Mouse (Mus musculus): ENCODE data around the gene Abcc4. TPM values are rescaled to one million over a fixed set of nuclear protein-coding genes. Genes with fewer than 3 reads are reported as not detected.

The Abcc4 gene
- polyA plus RNA-seq, 1 experiment from 2014 or later = 1.6 TPM

DNA sequence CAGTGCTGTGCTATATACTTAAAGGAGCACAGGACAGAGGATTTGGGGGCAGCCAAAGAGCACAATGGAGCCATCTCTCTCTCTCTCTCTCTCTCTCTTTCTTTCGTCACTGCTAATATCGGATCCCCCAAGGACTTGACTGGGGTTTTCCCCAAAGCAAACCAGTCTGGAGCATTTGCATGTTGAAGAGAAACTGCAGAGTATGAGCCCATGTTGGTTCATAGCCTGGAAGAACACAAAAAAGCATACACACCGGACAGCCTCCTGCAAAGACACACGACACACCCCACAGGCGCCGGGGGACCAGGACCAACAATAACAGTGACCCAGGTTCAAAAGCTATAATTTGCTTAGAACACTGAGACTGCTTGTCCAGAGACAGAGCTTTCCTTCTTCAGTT lies 14.1 kb downstream of the Abcc4 start:
- Histone ChIP-seq H3K36me3 (no peaks in the 10 kb centered on the region), H3K4me3 (replicated peaks) (no peak overlapping the region), H3K27ac (no peak overlapping the region), H3K9me3 (no peaks in the 10 kb centered on the region), H3K27me3 (no peaks in the 10 kb centered on the region), H3K4me2 (replicated peaks) (no peak overlapping the region), H3K4me1 (replicated peaks) (peaks cover 11% of the 10 kb centered on the region), H3K9ac (replicated peaks) (no peak overlapping the region)
- ATAC-seq = no peak
- 79% methylated on average over 6 of the region's 6 CpGs for WGBS

DNA sequence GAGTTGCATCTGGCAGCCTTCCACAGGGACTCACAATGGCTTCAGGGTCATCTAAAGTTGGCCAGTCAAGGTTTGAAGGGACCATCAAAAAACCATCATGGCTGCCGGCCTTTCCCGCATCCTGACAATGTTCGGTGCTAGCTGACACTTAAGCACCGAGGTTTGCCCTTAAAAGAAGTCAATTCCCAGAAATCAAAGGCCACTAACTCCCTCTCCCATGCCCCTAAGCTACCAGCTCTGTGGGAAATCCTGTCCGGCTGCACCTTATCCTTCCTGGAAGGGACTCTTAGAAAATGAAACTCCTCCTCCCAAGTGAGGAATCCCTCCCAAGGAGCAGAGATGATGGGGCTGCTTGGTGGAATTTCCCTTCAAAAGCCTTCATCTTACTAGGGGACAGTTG lies 14.6 kb downstream of the Abcc4 start:
- Histone ChIP-seq H3K9ac (replicated peaks) (no peak overlapping the region), H3K36me3 (no peaks in the 10 kb centered on the region), H3K4me1 (replicated peaks) (peaks cover 11% of the 10 kb centered on the region), H3K27me3 (no peaks in the 10 kb centered on the region), H3K4me2 (replicated peaks) (no peak overlapping the region), H3K4me3 (replicated peaks) (no peak overlapping the region), H3K27ac (no peak overlapping the region), H3K9me3 (no peaks in the 10 kb centered on the region)
- ATAC-seq = no peak
- WGBS = 82% methylated on average over 5 of the region's 5 CpGs

DNA sequence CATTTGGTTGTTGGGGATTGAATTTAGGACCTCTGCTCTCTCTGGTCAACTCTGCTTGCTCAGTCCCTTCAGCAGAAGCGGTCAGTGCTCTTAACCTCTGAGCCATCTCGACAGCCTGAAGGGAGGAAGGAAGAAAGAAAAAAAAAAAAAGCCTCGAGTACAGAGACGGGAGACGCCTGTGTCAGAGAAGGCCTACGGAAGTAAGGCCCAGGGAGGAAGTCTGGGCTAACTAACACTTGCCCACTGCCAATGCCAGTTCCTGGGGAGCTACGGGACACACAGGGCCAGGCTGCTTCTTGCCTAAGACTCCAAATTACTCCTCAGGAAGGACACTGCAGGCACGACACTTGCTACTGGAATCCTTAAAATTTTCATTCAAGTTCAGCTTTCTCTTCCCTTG lies 15.1 kb downstream of the Abcc4 start:
- H3K4me2 ChIP-seq (replicated peaks) = no peak overlapping the region
- no peaks in the 10 kb centered on the region for H3K36me3 ChIP-seq
- H3K27ac ChIP-seq = no peak overlapping the region
- no peaks in the 10 kb centered on the region for H3K27me3 ChIP-seq
- WGBS = 81% methylated on average over 8 of the region's 8 CpGs
- ATAC-seq = no peak
- H3K9me3 ChIP-seq = no peaks in the 10 kb centered on the region
- no peak overlapping the region for H3K4me3 ChIP-seq (replicated peaks)
- peaks cover 11% of the 10 kb centered on the region for H3K4me1 ChIP-seq (replicated peaks)
- H3K9ac ChIP-seq (replicated peaks) = no peak overlapping the region

DNA sequence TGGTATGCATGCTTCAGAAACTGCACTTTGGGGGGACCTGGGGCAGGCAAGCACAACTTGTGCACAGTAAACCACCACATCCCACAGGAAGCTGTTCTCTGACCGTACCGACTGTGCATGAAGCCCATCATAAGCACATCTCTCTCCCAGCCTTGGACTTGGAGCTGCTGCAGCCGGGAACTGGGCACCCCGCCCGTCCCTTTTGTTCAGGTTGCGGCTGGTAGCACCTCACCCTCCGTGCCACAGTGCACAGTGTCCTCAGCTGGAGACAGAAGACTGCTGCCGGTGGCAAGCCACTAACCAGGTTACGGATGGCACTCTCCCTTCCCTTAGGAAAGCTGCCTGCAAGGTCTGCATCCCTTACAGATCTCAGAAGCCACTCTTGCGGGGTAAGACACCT lies 15.7 kb downstream of the Abcc4 start:
- Histone ChIP-seq H3K27me3 (no peaks in the 10 kb centered on the region), H3K27ac (no peak overlapping the region), H3K9me3 (no peaks in the 10 kb centered on the region), H3K4me3 (replicated peaks) (no peak overlapping the region), H3K4me1 (replicated peaks) (peaks cover 11% of the 10 kb centered on the region), H3K36me3 (no peaks in the 10 kb centered on the region), H3K9ac (replicated peaks) (no peak overlapping the region), H3K4me2 (replicated peaks) (no peak overlapping the region)
- WGBS = 82% methylated on average over 10 of the region's 10 CpGs
- ATAC-seq = no peak

DNA sequence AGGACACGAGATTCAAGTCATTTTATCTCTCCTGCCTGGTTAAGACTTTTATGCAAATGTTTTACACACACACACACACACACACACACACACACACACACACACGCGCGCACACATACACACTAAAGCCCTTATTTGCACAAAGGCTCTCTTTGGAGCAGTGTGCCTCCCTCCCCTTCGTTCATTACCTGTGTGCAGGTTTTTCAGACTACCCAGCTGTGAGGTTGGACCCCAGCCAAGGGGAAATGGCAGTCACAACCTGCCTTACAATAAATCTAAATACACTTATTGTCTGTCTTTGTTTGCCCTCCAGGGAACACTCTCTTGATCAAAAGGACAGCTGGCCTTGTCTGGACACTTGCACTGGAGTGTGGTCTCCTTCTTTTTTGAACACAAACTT lies 17.4 kb downstream of the Abcc4 start:
- Histone ChIP-seq H3K9ac (replicated peaks) (no peak overlapping the region), H3K27ac (no peak overlapping the region), H3K4me2 (replicated peaks) (no peak overlapping the region), H3K27me3 (no peaks in the 10 kb centered on the region), H3K36me3 (no peaks in the 10 kb centered on the region), H3K4me1 (replicated peaks) (peaks cover 11% of the 10 kb centered on the region), H3K9me3 (no peaks in the 10 kb centered on the region), H3K4me3 (replicated peaks) (no peak overlapping the region)
- ATAC-seq = no peak
- 72% methylated on average over 5 of the region's 5 CpGs for WGBS

DNA sequence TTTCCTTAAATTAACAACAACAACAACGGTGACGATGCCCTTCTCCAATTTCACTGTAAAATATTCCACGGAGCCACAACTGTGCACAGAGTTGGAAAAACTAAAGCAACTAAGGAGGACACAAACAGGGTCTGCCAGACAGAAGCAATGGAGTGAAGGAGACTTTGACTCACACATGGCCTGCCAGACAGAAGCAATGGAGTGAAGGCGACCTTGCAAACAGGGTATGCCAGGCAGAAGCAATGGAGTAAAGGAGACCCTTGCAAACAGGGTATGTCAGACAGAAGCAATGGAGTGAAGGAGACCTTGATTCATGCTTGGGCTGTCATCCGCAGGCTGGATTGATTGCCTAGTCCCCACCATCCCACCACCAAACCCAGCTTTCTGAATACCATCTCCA lies 19.2 kb downstream of the Abcc4 start:
- no peak overlapping the region for H3K27ac ChIP-seq
- H3K4me3 ChIP-seq (replicated peaks) = no peak overlapping the region
- H3K27me3 ChIP-seq = no peaks in the 10 kb centered on the region
- H3K9ac ChIP-seq (replicated peaks) = no peak overlapping the region
- 81% methylated on average over 5 of the region's 5 CpGs for WGBS
- peaks cover 11% of the 10 kb centered on the region for H3K4me1 ChIP-seq (replicated peaks)
- no peaks in the 10 kb centered on the region for H3K36me3 ChIP-seq
- H3K4me2 ChIP-seq (replicated peaks) = no peak overlapping the region
- ATAC-seq = no peak; the same call in 1 of the 2 replicates
- H3K9me3 ChIP-seq = no peaks in the 10 kb centered on the region

DNA sequence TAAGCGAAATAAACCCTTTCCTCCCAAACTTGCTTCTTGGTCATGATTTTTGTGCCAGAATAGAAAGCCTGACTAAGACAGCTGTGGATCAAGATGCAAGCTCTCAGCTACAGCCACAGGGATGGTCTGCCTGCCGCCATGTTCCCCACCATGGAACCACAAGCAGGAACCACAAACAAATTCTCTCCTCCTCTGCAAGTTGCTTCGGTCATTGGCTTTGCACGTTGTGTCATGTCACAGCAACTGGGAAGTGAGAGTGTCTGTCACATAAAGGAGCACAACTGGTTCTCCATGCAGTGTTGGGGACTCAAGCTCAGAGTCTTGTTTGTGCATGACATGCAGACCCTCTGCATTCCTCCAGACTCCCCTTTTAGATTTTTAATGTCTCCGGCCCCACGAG lies 20.4 kb downstream of the Abcc4 start:
- Histone ChIP-seq H3K4me2 (replicated peaks) (no peak overlapping the region), H3K27ac (no peak overlapping the region), H3K4me3 (replicated peaks) (no peak overlapping the region), H3K9ac (replicated peaks) (no peak overlapping the region), H3K4me1 (replicated peaks) (peaks cover 11% of the 10 kb centered on the region), H3K9me3 (no peaks in the 10 kb centered on the region), H3K36me3 (no peaks in the 10 kb centered on the region), H3K27me3 (no peaks in the 10 kb centered on the region)
- ATAC-seq = no peak
- 98% methylated on average over 6 of the region's 6 CpGs for WGBS

DNA sequence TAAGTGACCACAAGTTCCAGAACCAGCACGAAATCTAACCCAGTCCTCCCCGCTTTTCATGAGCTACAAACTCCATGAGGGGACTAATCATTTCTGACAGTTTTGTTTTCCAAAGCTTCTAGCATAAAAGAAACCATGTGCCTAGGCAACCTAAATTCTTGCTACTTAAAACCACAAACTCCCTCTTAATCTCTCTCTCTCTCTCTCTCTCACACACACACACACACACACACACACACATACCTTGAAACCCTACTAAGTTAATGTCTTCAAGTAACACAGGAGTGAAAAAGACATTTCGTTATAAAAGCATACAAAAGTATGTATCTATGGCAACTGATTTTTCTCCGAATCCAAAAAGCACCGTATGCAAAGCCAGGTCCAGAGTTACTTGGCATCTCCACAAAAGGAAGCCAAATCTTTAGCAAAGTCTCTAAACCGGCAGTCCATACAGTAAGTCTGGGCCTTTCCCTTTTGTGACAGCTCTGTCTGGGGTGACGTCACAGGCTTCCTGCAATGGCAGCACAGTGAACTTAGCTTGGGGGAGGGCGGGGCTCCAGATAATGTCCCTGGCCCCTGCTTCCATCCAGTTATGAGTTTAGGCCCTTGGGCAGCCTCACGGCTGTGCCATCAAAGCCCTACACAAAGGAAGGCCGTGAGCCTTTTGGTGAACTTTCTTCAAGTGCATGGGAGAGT lies 23.5 kb downstream of the Abcc4 start:
- peak; percentile 34; the same call in 1 of the 2 replicates for ATAC-seq
- 62% methylated on average over 10 of the region's 10 CpGs for WGBS
- Histone ChIP-seq H3K9ac (replicated peaks) (no peak overlapping the region), H3K9me3 (no peaks in the 10 kb centered on the region), H3K27ac (no peak overlapping the region), H3K27me3 (no peaks in the 10 kb centered on the region), H3K4me2 (replicated peaks) (no peak overlapping the region), H3K4me1 (replicated peaks) (no peaks in the 10 kb centered on the region), H3K4me3 (replicated peaks) (no peak overlapping the region), H3K36me3 (no peaks in the 10 kb centered on the region)

DNA sequence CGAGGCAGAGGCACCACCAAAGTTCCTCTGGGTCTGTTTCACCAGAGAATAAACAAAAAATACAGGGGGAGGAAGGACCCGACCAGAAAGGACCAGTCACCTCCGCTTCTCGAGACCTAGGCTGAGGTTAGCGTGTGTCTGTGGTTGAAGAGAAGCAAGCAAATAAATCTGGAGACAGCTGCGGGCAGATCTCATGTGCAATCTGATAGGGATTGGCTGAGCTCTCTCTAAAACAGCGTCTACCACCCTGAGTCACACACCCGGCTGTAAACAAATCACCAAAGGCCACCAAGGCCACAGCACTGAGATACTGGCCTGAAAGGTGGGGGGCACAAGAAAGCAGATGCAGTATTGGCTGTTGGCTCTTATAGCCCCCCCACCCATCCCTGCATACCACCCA lies 24.9 kb downstream of the Abcc4 start:
- no peak for ATAC-seq
- Histone ChIP-seq H3K36me3 (no peaks in the 10 kb centered on the region), H3K27ac (no peak overlapping the region), H3K4me1 (replicated peaks) (peaks cover 5% of the 10 kb centered on the region; the same call in 1 of the 2 replicates), H3K27me3 (no peaks in the 10 kb centered on the region), H3K4me3 (replicated peaks) (no peak overlapping the region), H3K9ac (replicated peaks) (no peak overlapping the region), H3K9me3 (no peaks in the 10 kb centered on the region), H3K4me2 (replicated peaks) (no peak overlapping the region)
- WGBS = 93% methylated on average over 8 of the region's 8 CpGs

DNA sequence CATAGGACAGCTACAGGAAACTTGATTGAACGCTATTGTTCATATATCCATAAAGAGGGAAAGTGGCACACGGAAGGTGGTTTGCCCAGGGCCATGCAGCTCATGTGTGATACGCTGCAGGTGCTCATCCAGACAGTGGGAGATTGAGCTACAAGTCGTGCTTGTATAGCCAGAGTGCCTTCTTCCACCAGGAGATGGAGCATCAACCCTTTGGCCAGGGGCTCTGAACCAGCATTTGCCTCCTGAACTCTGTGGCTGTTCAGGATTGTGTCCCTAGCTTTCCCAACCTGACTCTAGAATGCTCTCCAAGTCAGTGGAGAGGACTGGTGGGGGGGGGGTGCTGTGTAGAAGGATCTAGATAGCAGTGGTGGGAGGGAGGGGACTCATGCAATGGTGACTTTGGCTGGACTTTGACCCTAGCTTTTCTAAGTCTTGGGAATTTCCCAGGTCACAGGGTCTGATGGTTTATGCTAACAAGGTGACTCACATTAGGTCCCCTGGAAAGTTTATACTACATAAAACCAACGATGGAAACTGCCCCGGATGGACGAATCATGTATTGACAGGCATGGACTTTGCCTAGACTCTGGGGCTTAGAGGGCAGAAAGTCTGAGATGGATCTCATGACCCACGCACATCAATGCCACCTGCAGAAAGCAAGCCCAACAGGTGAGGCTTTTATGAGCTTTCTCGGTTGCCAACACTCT lies 27.6 kb downstream of the Abcc4 start:
- Histone ChIP-seq H3K4me1 (replicated peaks) (peaks cover 5% of the 10 kb centered on the region; the same call in 1 of the 2 replicates), H3K9me3 (no peaks in the 10 kb centered on the region), H3K4me2 (replicated peaks) (no peak overlapping the region), H3K27me3 (no peaks in the 10 kb centered on the region), H3K9ac (replicated peaks) (no peak overlapping the region), H3K36me3 (no peaks in the 10 kb centered on the region), H3K27ac (no peak overlapping the region), H3K4me3 (replicated peaks) (no peak overlapping the region)
- no peak for ATAC-seq
- 89% methylated on average over 9 of the region's 9 CpGs for WGBS

DNA sequence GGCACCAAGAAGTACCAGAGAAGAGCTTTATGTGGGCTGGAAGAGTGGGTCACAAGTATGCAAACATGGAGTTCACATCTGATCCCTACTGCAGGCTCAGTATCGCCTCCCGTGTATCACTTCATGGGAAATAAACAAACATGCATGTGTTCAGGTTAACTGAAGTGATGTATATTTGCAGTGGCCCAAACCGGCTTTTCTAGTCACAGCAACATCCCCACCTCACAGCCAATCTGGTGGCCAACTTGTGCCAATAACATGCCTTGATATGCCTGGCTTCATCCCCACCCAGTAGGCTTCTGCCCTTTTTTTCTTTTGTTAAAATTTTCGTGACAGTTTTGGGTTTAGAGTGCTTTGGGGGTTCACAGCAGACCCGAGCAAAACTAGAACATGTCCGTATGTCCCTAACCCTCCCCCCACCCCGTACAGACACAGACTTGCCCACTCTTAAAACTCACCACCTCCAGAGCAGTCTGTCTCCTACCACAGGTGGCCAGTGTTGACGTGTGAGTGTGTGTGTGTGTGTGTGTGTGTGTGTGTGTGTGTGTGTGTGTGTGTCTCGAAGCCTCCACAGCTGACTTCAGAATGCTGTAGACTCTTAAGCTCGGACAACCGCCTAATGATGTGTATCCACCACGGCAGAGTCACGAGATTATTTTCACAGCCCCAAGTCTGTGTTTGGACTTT lies 29.6 kb downstream of the Abcc4 start:
- Histone ChIP-seq H3K4me1 (replicated peaks) (peaks cover 5% of the 10 kb centered on the region; the same call in 1 of the 2 replicates), H3K9ac (replicated peaks) (no peak overlapping the region), H3K27ac (no peak overlapping the region), H3K4me2 (replicated peaks) (no peak overlapping the region), H3K9me3 (no peaks in the 10 kb centered on the region), H3K27me3 (no peaks in the 10 kb centered on the region), H3K4me3 (replicated peaks) (no peak overlapping the region), H3K36me3 (no peaks in the 10 kb centered on the region)
- no peak for ATAC-seq
- WGBS = 82% methylated on average over 12 of the region's 13 CpGs

DNA sequence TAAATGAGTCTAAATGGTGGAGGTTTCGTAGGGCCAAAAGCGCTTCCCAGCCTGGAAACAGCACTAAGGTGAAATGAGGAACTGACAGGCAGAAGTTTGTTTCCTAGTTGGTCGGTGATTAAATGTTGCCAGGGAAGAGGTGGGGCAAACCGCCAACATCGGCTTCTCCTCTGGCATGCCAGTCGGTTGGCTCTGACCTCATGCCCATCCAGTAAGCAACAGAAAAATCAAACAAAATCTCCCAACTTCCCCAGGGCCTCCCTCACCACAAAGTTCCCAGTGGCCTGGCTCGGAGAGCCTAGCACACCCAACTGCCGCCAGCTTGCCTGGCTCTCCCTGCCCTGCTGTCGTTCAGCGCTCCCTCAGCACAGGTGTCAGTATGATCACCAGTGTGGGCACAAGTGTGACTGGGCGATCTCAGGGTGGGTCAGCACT lies 31.3 kb downstream of the Abcc4 start:
- Histone ChIP-seq H3K27ac (no peak overlapping the region), H3K27me3 (no peaks in the 10 kb centered on the region), H3K9me3 (no peaks in the 10 kb centered on the region), H3K9ac (replicated peaks) (no peak overlapping the region), H3K4me2 (replicated peaks) (no peak overlapping the region), H3K36me3 (no peaks in the 10 kb centered on the region), H3K4me3 (replicated peaks) (no peak overlapping the region), H3K4me1 (replicated peaks) (peaks cover 5% of the 10 kb centered on the region; the same call in 1 of the 2 replicates)
- 0 out of 2 replicates have a peak, but pooled peaks have one; percentile 37 for ATAC-seq
- 84% methylated on average over 11 of the region's 11 CpGs for WGBS

Measured in midbrain, embryonic 13.5 days (tissue).